Mouse (Mus musculus): ENCODE results near the gene Chsy1.

DNA sequence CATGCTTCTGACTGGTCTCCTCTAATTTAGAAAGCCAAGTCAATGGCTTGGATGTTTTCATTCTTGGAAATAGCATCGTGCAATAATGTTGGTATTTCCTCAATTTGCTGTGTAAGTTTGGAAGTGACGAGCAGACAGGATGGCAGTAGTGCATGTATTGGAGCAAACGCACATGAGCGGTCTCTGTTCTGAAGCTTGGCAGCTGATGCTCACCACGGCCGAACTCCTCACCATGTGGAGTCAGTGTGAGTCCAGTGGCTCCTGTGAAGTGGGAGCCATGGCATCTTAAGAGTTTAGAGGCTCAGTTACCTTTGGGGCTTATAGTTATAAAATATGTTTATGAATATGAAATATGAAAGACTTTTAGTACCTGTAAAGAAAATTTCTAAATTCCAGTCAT is 60.2 kb downstream of the Chsy1 start:
- TF ChIP-seq POLR2A (IDR thresholded peaks at IDR 0.05; ENCODE audit: borderline replicate concordance, control insufficient read depth, low read depth, low read length) (no peak), CTCF (IDR thresholded peaks at IDR 0.05; ENCODE audit: control insufficient read depth, insufficient read depth, low read length) (no peak)

Data from bone marrow, adult 2 months (tissue).